Mouse (Mus musculus) ES-Bruce4 (cell line): ENCODE data around the gene Poc1b. TPM values are rescaled to one million over a fixed set of nuclear protein-coding genes. Genes with fewer than 3 reads are reported as not detected.

ENCODE experiments used
- H3K27ac ChIP-seq: 2 replicates; pipeline ENCODE4 v1.5.1; 2012; ENCODE audit warnings: low read length, inconsistent platforms; ENCODE audit not compliant: insufficient read depth
- H3K27me3 ChIP-seq: 2 replicates; pipeline ENCODE4 v1.6.1; 2012; ENCODE audit warnings: mild to moderate bottlenecking, low read length, inconsistent platforms; ENCODE audit not compliant: control insufficient read depth, poor library complexity, insufficient read depth, severe bottlenecking
- H3K36me3 ChIP-seq: 2 replicates; pipeline ENCODE4 v1.6.1; 2012; ENCODE audit warnings: inconsistent platforms, mild to moderate bottlenecking, low read length, moderate library complexity; ENCODE audit not compliant: control insufficient read depth, poor library complexity, insufficient read depth, severe bottlenecking
- H3K4me1 ChIP-seq: one replicate; pipeline ENCODE4 v1.8.1; 2011; ENCODE audit warnings: low read length; ENCODE audit not compliant: control insufficient read depth, insufficient read depth
- H3K4me3 ChIP-seq: 2 replicates; pipeline ENCODE4 v1.5.1; 2011; ENCODE audit warnings: low read depth, mild to moderate bottlenecking, low read length
- H3K9ac ChIP-seq: 2 replicates; pipeline ENCODE4 v1.6.1; 2012; ENCODE audit warnings: low read depth, mild to moderate bottlenecking, inconsistent platforms; ENCODE audit not compliant: poor library complexity, severe bottlenecking
- H3K9me3 ChIP-seq: replicated peaks from 2 replicates; pipeline ENCODE4 v1.6.1; 2012; ENCODE audit warnings: mild to moderate bottlenecking, low read length, inconsistent platforms; ENCODE audit not compliant: control insufficient read depth, poor library complexity, insufficient read depth, severe bottlenecking
- CTCF ChIP-seq: IDR thresholded peaks from one replicate; pipeline ENCODE4 v1.8.1; 2011; ENCODE audit warnings: low read depth, low read length
- EP300 ChIP-seq: IDR thresholded peaks from 2 replicates; pipeline ENCODE4 v1.6.1; 2011; ENCODE audit warnings: low read depth, low read length; ENCODE audit not compliant: insufficient read depth
- POLR2A ChIP-seq: IDR thresholded peaks from one replicate; pipeline ENCODE4 v1.8.1; 2011; ENCODE audit warnings: low read length; ENCODE audit not compliant: insufficient read depth
- polyA plus RNA-seq: library from polyadenylated mRNA; stranded (reverse); fragments of >200 nt; gene quantifications from 2 replicates; pipeline ENCODE4 v1.2.4, GENCODE M21; 2011; ENCODE audit warnings: low read depth; ENCODE audit not compliant: missing spikeins, insufficient read depth, insufficient read length

Gene Poc1b
- polyA plus RNA-seq, 1 experiment, result 17.8 TPM

DNA sequence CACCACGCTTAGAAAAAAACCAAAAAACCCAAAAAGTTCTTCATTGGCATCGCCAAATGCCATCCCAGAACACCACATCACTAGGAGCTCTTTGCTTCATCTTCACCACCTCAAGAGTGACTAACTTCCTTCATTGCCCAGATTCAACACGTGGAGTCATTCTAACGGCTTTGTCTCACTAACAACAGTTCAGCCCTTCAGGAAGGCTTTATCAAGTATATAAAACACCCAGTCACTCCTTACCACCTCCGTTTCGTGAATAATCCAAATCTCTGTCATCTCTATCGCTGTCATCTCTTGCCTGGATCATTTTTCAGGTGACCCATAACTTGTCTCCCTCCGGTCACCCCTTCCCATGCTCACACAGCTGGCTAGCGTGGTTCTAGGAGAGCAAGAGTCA, 92.1 kb downstream of the Poc1b start:
- Histone ChIP-seq H3K4me3 (no peak overlapping the region), H3K27me3 (no peaks in the 10 kb centered on the region), H3K36me3 (no peaks in the 10 kb centered on the region), H3K9ac (no peak overlapping the region), H3K9me3 (no peaks in the 10 kb centered on the region), H3K27ac (no peak overlapping the region), H3K4me1 (peaks cover 2% of the 10 kb centered on the region)
- TF ChIP-seq EP300 (no peak), POLR2A (no peak), CTCF (no peak)

DNA sequence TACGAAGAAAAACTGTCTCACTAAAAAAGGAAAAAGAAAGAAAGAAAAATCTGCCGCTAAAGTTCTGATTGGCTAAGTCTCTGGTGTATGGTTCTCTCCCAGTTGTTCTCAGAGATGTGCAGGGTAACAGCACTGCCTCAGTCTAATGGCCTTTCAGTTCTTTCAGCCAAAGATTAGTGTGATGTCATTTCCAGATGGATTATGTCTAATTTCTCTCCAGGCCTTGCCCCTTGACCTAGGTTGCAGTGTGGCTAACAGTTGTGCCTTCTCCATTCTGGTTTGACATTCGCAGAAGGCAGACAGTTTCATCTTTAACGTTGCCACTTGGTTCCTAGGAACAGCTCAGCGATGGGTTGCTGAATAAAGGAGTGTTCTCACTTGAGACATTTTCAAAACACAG, 94.1 kb downstream of the Poc1b start:
- TF ChIP-seq CTCF, result no peak
- no peak for TF ChIP-seq POLR2A
- Histone ChIP-seq H3K9me3 (no peaks in the 10 kb centered on the region), H3K9ac (no peak overlapping the region), H3K4me1 (peaks cover 5% of the 10 kb centered on the region), H3K27ac (no peak overlapping the region), H3K4me3 (no peak overlapping the region), H3K27me3 (no peaks in the 10 kb centered on the region), H3K36me3 (no peaks in the 10 kb centered on the region)

DNA sequence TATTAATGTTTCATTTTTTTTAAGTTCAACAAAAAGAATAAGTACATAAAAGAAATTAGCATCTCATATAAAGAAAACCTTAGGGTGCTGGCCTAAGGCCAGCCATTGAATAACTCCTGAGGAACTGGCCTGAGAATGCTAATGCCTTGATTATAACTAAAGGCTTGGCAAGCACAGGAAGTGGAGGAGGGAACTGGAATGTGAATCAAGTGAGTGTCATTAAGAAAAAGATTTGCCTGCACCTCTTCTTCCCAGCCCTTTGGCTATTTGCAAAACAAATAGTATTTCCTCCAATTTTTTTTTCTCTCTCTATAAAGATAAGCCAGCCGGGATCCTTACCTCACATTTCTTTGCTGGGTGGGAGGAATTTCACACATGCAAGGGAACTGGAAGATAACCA, 95.0 kb downstream of the Poc1b start:
- Histone ChIP-seq H3K4me1 (peaks cover 7% of the 10 kb centered on the region), H3K27me3 (no peaks in the 10 kb centered on the region), H3K36me3 (no peaks in the 10 kb centered on the region), H3K27ac (no peak overlapping the region), H3K9ac (no peak overlapping the region), H3K9me3 (no peaks in the 10 kb centered on the region), H3K4me3 (no peak overlapping the region)
- TF ChIP-seq POLR2A (no peak), CTCF (no peak), EP300 (no peak)

DNA sequence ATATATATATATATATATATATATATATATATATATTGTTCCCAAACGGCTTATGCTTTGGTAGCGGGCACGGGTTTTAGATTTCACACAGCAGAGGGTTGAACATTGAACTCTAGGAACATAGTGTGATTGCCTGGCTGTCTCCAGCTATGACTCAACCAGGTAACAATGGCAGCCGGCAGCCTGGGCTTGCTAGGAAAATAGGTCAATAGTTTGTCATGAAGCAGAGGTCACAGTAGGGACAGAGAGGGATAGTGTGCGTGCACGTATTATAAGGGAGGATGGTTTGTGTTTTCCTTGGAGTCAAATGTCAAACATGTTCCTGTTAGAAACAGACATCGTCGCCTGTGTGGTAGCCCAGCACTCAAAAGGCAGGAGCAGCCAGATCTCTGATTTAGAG, 95.5 kb downstream of the Poc1b start:
- H3K4me3 ChIP-seq, result no peak overlapping the region
- H3K36me3 ChIP-seq, result no peaks in the 10 kb centered on the region
- H3K9me3 ChIP-seq, result no peaks in the 10 kb centered on the region
- no peaks in the 10 kb centered on the region for H3K27me3 ChIP-seq
- H3K27ac ChIP-seq, result no peak overlapping the region
- TF ChIP-seq CTCF (no peak), POLR2A (no peak), EP300 (no peak)
- H3K9ac ChIP-seq, result no peak overlapping the region
- peaks cover 7% of the 10 kb centered on the region for H3K4me1 ChIP-seq

DNA sequence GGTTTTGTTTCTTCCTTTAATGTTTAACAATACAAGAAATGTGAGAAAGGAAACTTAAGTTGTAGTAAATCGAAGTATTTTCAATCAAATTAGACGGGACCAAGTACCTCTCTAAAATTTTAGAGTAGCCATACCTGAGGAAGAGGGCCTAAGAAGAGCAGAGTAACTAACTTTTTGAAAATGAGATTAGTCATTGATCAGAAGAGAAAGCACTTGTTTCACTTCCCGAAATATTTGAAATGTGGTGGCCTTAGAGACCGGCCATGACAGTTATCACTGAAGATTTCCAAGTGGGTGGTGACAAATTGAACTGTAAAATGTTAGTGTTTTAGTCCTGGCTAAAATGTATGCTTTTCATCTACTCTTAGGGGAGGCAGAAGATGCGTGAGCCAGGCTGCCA, 96.3 kb downstream of the Poc1b start:
- no peak overlapping the region for H3K4me3 ChIP-seq
- no peak for TF ChIP-seq EP300
- TF ChIP-seq POLR2A, result no peak
- TF ChIP-seq CTCF, result no peak
- peak overlapping the region; percentile 70 for H3K9ac ChIP-seq
- no peaks in the 10 kb centered on the region for H3K9me3 ChIP-seq
- H3K27me3 ChIP-seq, result no peaks in the 10 kb centered on the region
- peaks cover 7% of the 10 kb centered on the region for H3K4me1 ChIP-seq
- no peaks in the 10 kb centered on the region for H3K36me3 ChIP-seq
- H3K27ac ChIP-seq, result no peak overlapping the region

DNA sequence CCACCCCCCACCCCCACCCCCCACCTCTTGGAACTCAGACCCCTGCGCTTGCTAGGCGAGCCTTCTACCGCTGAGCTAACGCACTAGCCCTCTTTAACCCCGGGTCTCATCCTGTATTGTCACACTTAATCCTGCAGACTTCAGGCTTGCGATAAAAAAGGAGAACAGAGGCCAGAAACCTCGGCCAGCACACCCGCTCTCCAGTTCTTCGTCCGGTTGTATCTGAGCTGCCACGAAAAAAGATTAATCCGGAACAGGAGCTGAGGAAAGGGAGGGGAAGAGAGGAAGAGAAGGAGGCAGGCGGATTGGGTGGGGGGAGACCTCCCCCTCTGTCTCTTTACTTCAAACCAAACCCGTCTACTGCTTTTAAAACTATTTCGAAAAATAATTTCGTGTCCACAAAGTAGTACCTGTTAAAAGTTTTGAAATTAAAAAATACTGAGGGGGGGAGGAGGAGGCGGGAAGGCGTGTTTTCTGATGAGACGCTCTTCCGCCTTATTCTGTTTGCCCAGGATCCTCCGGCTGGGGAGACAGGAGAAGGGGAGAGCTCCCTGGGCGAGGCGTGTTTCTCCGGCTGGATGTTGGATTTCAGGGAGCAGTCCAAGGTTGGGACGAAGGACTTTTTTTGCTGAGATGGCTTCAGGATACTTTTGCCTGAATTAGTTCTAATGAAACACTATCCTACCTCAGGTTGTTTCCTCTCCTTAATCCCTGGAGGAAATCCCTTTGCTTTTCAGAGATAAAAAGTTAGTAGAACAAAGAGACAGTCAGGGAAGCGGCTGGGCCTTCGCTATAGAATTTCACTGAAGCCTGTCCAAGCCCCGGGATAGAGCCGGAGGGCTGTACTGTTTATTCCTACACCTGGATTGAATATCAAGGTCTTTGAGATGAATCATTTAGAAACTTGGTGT, 97.0 kb downstream of the Poc1b start:
- no peak for TF ChIP-seq EP300
- no peak for TF ChIP-seq POLR2A
- TF ChIP-seq CTCF, result no peak
- peak overlapping the region; percentile 70 for H3K9ac ChIP-seq
- 0 out of 2 replicates have a peak overlapping the region, but pooled peaks have one; percentile 15 for H3K4me3 ChIP-seq
- no peaks in the 10 kb centered on the region for H3K27me3 ChIP-seq
- no peaks in the 10 kb centered on the region for H3K36me3 ChIP-seq
- no peaks in the 10 kb centered on the region for H3K9me3 ChIP-seq
- H3K27ac ChIP-seq, result peak overlapping the region; percentile 76
- peaks cover 7% of the 10 kb centered on the region for H3K4me1 ChIP-seq
